Mouse (Mus musculus): ENCODE results near the gene H1f0.

- no peak for TF ChIP-seq POLR2A (IDR thresholded peaks at IDR 0.05; ENCODE audit: borderline replicate concordance, extremely low read depth, low read depth, low read length)
- no peak for TF ChIP-seq CTCF (IDR thresholded peaks at IDR 0.05; ENCODE audit: insufficient read depth, low read length)
Measured at GRCm38 (mm10) chr15:78986536-78987220, 41.6 kb upstream of the H1f0 start.

Data from lung, adult 2 months (tissue).